Mouse (Mus musculus): ENCODE data around the gene Spata18.

Gene Spata18

DNA sequence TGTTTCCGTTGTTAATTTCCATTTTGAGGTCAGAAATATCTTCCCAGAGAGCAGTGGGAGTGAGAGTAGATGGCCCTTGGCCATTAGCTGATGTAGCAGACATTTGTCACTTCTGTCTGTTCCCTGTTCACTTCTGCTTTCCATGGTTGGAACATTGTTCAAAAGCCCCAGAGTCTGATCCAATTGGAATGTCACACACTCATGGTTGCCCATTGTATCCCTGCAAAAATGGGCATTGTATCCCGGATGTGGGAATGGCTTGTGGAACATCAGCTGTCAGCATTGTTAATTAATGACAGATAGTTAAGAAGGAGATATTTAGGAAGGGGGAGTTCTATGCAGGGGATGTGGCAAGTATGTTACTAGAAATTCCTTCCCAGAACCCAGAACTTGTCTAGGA lies 65.8 kb downstream of the Spata18 start:
- DNase-seq (ENCODE audit: low read depth) = no peak

GRCm38 (mm10) chr5:73721682-73722282 lies 70.6 kb downstream of the Spata18 start:
- DNase-seq (ENCODE audit: low read depth) = no peak

DNA sequence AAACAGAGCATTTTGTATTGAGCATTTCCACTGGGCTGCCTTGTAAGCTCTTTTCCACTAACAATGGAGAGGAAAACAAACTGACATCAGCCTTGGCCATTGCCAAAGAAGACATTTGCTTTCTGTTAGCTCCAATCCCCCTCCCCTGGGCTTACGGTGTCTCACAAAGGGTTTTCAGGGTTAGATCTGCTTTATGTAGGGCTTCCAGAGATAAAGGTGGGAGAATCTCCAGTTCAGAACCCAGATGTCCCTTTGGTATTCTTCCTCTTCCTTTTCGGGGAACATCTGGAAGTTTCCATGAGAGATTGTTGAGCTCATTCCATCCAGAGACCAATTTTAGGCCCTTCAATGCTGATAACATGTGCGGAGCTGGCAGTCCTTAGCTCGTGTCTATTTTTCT lies 74.8 kb downstream of the Spata18 start:
- no peak for DNase-seq (ENCODE audit: low read depth)

DNA sequence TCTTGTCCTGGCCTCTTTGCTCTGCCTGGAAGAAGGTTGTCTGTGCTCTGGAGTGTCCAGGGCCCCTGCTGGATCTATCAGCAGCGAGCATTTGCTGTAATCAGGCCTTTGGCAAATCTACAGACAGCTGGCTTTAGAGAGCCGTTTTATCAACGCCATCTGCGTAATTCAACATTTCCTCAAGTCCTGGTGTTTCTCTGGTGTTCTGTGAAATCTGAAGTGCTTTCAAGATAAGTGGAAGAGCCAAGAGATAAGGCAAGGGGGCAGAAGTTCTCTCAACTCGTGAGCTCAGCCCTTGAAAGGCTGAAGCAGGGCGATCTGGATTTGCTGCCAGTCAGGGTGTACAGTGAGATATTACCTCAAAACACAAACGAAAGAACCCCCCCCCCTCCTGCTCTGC lies 77.5 kb downstream of the Spata18 start:
- no peak for DNase-seq (ENCODE audit: low read depth)
